Mouse (Mus musculus) G1E (cell line): ENCODE data around the gene Slc25a13.

Experiments used
- CTCF ChIP-seq: IDR thresholded peaks from 2 replicates; pipeline ENCODE4 v1.5.1; 2012; ENCODE audit warnings: low read depth, low read length, inconsistent platforms, mixed read lengths
- GATA1 ChIP-seq: IDR thresholded peaks from 2 replicates; pipeline ENCODE4 v1.6.1; 2012; ENCODE audit warnings: borderline replicate concordance, low read length, inconsistent platforms, mixed read lengths
- GATA2 ChIP-seq: IDR thresholded peaks from 2 replicates; pipeline ENCODE4 v1.6.1; 2012; ENCODE audit warnings: low read depth, low read length, inconsistent platforms, borderline replicate concordance
- TAL1 ChIP-seq: conservative IDR thresholded peaks from 2 replicates; pipeline ENCODE4 v1.6.1; 2012; ENCODE audit warnings: low read depth, low read length, inconsistent platforms, mixed read lengths

GRCm38 (mm10) chr6:6077234-6077633 lies 139.7 kb downstream of the Slc25a13 start:
- no peak for TF ChIP-seq CTCF
- TF ChIP-seq TAL1 = no peak
- no peak for TF ChIP-seq GATA1
- TF ChIP-seq GATA2 = no peak
